Mouse (Mus musculus) embryonic facial prominence, embryonic 14.5 days (tissue): Measurements from ENCODE around the gene Ntrk3. TPM values are rescaled to one million over a fixed set of nuclear protein-coding genes. Genes with fewer than 3 reads are reported as not detected.

Experiments used
- ATAC-seq: fragments of 200-750 bp; cut with Nextera tagmentation; 2 replicates; pipeline ENCODE4 v1.8.0; 2017; ENCODE audit warnings: low read depth, moderate number of reproducible peaks, moderate TSS enrichment
- DNase-seq: peaks from one replicate; pipeline ENCODE4 v3.0.0-alpha.2; 2015; ENCODE audit warnings: low spot score
- H3K27ac ChIP-seq: fragments of 300-500 bp; sonication (generic); replicated peaks from 2 replicates; pipeline ENCODE4 v1.5.1; 2014; ENCODE audit warnings: low read depth, mild to moderate bottlenecking, low read length, moderate library complexity
- H3K27me3 ChIP-seq: fragments of 300-500 bp; sonication (generic); replicated peaks from 2 replicates; pipeline ENCODE4 v1.6.1; 2014; ENCODE audit warnings: low read length; ENCODE audit not compliant: control insufficient read depth, insufficient read depth
- H3K36me3 ChIP-seq: fragments of 300-500 bp; sonication (generic); 2 replicates; pipeline ENCODE4 v1.6.1; 2014; ENCODE audit warnings: low read length, mixed read lengths; ENCODE audit not compliant: control insufficient read depth, insufficient read depth
- H3K4me1 ChIP-seq: fragments of 300-500 bp; sonication (generic); 2 replicates; pipeline ENCODE4 v1.6.1; 2014; ENCODE audit warnings: antibody characterized with exemption, low read length; ENCODE audit not compliant: control insufficient read depth, insufficient read depth
- H3K4me2 ChIP-seq: fragments of 300-500 bp; sonication (generic); 2 replicates; pipeline ENCODE4 v1.6.1; 2014; ENCODE audit warnings: low read depth, mild to moderate bottlenecking, low read length, moderate library complexity, mixed read lengths
- H3K4me3 ChIP-seq: fragments of 300-500 bp; sonication (generic); 2 replicates; pipeline ENCODE4 v1.5.1; 2014; ENCODE audit warnings: low read depth, mild to moderate bottlenecking, low read length
- H3K9ac ChIP-seq: fragments of 300-500 bp; sonication (generic); 2 replicates; pipeline ENCODE4 v1.6.1; 2014; ENCODE audit warnings: low read depth, mild to moderate bottlenecking, low read length, moderate library complexity, mixed read lengths
- H3K9me3 ChIP-seq: fragments of 300-500 bp; sonication (generic); 2 replicates; pipeline ENCODE4 v1.6.1; 2016; ENCODE audit warnings: low read length; ENCODE audit not compliant: control insufficient read depth
- WGBS: fragments of 180-500 bp; shearing (Covaris S2); extraction: QIAGEN DNeasy Blood & Tissue Kit; methylation state at CpG from one replicate; pipeline ENCODE4 v1.1.7; 2014; 5-methylcytosine and 5-hydroxymethylcytosine counted together
- polyA plus RNA-seq: library from polyadenylated mRNA; unstranded; fragments of >200 nt; fragmentation: Nextera tagmentation; extraction: Ambion mirVana; gene quantifications from 2 replicates; pipeline ENCODE4 v1.2.1, GENCODE M21; 2014

The Ntrk3 gene
- polyA plus RNA-seq, 1 experiment from 2014 or later = 10.5 TPM

DNA sequence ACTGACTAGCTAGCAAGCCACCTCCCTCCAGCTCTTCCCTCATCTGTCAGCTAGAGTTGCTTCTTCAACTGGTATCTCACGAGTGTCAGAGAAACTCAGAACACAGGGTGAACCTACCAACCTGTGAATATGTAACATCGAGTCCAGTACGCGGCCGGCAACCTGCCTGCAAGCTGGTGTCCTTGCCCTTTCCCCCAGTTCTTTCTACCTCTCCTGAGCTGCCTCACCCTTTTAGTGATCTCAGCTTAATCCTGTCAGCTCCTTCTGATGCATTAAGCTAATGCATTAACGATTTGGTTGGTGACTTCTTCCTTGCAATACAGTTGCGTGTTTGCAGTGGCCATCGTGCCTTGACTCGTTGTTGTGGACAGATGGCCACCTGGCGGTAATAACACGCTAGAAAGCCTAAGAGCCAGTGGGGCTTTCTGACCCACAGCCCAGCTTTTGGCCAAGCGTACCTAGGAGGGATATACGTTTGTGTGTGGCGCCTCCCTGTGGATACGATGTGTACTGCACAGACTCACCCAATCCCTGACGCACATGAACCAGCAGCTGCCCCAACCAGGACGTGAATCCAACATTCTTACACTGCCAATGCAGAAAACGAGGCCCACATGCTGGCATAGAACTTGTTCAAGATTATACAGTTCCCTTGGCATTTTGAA lies 28.3 kb upstream of the Ntrk3 start:
- Histone ChIP-seq H3K4me1 (no peaks in the 10 kb centered on the region), H3K9me3 (no peaks in the 10 kb centered on the region), H3K36me3 (no peaks in the 10 kb centered on the region), H3K4me3 (no peak overlapping the region), H3K27ac (no peak overlapping the region), H3K27me3 (0 out of 2 replicates have a peak, but pooled peaks cover 3% of the 10 kb centered on the region), H3K9ac (no peak overlapping the region), H3K4me2 (no peak overlapping the region)
- ATAC-seq = peak; percentile 69; the same call in 1 of the 2 replicates
- peak; percentile 77 for DNase-seq
- WGBS = 26% methylated on average over 18 of the region's 18 CpGs

DNA sequence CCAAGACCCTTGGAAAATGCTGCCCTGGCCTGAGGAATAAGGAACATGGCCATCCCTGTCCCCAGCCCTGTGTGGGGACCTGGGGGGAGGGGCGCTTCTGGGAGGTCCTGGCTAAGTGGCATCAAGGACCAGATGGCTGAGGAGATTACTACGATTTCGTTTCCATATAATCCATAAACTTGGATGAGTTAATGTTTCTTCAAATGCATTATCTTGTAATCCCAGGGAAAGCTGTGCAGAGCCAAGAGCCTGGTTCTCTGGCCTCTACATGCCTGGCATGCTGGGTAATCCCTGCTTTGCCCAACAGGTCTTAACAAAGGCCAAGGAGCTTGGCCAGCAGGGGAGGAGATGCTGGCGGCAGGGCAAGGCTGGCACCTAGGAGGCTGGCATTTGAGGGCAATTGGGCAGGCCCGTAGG lies 27.4 kb upstream of the Ntrk3 start:
- WGBS = 72% methylated on average over 5 of the region's 5 CpGs
- no peak overlapping the region for H3K4me3 ChIP-seq
- H3K4me1 ChIP-seq = no peaks in the 10 kb centered on the region
- no peak for ATAC-seq
- no peak overlapping the region for H3K9ac ChIP-seq
- H3K4me2 ChIP-seq = no peak overlapping the region
- H3K27ac ChIP-seq = no peak overlapping the region
- no peaks in the 10 kb centered on the region for H3K36me3 ChIP-seq
- H3K9me3 ChIP-seq = no peaks in the 10 kb centered on the region
- no peak for DNase-seq
- 0 out of 2 replicates have a peak, but pooled peaks cover 3% of the 10 kb centered on the region for H3K27me3 ChIP-seq

DNA sequence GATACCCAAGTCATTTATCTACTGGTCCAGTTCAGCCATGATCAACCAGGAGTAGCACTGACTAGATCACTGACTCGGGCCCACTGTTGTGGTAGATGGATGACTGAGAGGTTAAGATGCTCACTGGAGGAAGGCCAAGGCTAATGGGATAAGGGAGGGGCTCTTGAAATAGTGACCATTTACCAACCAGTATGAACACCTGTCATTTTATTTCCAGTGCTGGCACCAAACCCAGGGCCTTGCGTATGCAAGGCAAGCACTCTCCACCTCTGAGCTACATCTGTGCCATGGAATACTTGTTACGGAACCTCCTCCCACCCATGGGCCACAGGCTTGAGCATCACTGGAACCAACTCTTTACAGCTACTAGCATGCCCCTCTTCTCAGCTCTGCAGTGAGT lies 26.0 kb upstream of the Ntrk3 start:
- Histone ChIP-seq H3K27ac (no peak overlapping the region), H3K9ac (no peak overlapping the region), H3K36me3 (no peaks in the 10 kb centered on the region), H3K4me2 (no peak overlapping the region), H3K9me3 (no peaks in the 10 kb centered on the region), H3K4me1 (no peaks in the 10 kb centered on the region), H3K4me3 (no peak overlapping the region), H3K27me3 (0 out of 2 replicates have a peak, but pooled peaks cover 3% of the 10 kb centered on the region)
- ATAC-seq (no peak), DNase-seq (no peak)
- WGBS = 85% methylated on average over 3 of the region's 3 CpGs

DNA sequence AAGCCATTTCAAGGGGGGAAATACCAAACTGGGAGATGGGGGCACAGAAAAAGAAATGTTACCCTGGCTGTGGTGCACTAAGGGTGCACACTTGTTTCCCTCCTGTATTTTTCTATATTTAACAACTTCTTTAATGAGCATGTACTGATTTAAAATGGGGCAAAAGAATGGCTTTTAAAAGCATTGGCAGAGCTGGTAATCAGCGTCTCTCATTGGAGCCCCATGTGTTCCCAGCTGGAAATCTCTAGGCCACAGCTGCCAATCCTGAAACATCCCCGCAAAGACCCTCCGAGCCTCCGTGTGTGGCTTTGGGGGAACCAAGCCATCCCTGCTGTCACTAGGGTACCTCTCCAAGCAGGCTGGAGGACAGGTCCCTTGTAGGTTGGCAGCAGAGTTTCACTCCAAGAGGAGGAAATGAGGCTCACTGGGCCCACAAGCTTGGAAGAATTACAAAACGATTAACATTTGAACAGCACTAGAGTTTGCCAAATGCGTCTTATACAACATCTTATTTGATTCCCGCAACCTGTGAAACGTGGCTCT lies 16.7 kb upstream of the Ntrk3 start:
- Histone ChIP-seq H3K4me1 (no peaks in the 10 kb centered on the region), H3K9ac (no peak overlapping the region), H3K4me3 (no peak overlapping the region), H3K36me3 (no peaks in the 10 kb centered on the region), H3K27ac (no peak overlapping the region), H3K9me3 (no peaks in the 10 kb centered on the region), H3K4me2 (no peak overlapping the region), H3K27me3 (no peaks in the 10 kb centered on the region)
- WGBS = 61% methylated on average over 8 of the region's 8 CpGs
- DNase-seq (no peak), ATAC-seq (no peak)

DNA sequence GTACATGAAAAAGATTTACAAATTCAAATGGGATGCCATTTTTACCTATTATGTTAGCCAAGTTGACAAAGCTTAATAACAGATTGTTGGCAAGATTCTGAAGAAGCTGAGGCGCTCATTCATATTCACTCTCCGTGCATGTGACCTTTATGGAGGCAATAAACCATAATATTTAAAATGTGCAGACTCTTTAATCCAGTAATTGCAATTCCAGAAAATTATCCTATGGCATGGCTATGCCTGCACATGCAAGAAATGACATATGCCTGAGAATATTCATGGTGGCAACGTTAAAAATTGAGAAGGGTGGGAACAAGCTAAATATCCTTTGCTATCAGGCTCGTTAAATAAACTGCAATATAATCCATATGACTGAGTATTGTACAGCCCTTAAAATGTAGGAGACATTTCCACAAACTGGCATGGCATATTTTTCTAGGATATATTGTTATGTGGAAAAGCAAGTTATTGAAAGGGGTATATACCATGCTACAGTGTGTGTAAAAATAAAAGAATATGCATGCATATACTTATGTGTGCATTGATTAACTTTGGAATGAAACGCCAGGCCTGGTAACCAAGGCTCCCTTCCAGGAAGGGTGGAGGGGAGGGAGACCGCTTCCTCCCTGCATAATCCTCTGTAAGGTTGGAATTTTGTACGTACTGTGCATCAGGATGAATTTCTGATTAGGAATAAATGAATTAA lies 16.1 kb upstream of the Ntrk3 start:
- Histone ChIP-seq H3K9me3 (no peaks in the 10 kb centered on the region), H3K4me1 (no peaks in the 10 kb centered on the region), H3K27me3 (no peaks in the 10 kb centered on the region), H3K36me3 (no peaks in the 10 kb centered on the region), H3K4me3 (no peak overlapping the region), H3K4me2 (no peak overlapping the region), H3K9ac (no peak overlapping the region), H3K27ac (no peak overlapping the region)
- no peak for ATAC-seq
- no peak for DNase-seq
- 77% methylated on average over 7 of the region's 7 CpGs for WGBS

DNA sequence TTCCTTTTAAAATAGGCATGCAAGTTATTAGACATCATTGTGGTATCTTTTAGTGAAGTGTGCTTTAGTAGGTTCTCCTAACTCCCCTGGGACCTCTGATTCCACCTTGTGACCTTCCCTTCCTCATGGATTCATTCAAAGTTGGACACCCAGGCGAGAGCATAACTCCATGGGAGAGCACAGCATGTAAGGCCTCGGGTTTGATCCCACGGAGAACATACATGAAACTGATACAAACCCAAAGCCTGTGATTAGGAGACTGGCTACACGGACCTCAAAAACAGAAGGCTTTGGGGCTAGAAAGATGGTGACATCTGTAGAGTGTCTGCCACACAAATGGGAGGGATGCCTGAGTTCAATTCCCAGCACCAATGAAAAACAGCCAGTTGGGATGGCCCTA lies 15.1 kb upstream of the Ntrk3 start:
- DNase-seq = no peak

DNA sequence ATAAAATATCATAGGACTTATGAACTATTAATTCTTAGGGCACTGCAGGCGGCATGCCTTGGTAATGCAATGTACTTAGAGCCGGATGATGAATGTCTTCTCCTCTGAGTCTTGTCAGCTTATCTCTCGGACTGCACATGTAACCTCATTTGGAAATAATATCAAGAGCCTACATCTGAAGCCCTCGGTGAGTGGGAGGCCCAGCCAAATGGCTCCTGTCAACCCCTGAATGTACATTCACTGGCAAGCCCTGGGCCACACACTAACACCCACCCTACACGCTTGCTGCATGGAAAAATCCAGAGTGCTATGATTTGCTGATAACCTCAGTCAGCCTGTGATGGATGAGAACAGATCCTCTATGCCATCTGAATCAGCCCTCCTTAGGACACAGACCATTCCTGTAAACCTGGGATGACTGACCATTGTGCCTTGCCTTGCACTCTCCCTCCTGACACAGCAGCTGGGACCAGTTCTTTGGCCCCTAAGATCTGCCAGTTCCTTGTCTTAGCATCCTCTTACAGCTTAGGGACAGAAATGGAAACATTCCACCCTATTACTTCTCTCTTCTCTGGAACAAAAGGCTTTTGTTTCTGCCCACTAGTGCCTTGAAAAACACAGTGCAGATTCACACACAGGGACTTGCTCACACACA lies 6.0 kb upstream of the Ntrk3 start:
- no peak for DNase-seq
- Histone ChIP-seq H3K9me3 (no peaks in the 10 kb centered on the region), H3K9ac (no peak overlapping the region), H3K4me2 (no peak overlapping the region), H3K27ac (no peak overlapping the region), H3K4me3 (no peak overlapping the region), H3K4me1 (no peaks in the 10 kb centered on the region), H3K27me3 (no peaks in the 10 kb centered on the region), H3K36me3 (no peaks in the 10 kb centered on the region)
- WGBS = 77% methylated on average over 5 of the region's 5 CpGs
- ATAC-seq = no peak

More for the DNA sequence above, 15.1 kb upstream of the Ntrk3 start:
- no peak overlapping the region for H3K9ac ChIP-seq
- no peak for ATAC-seq
- no peaks in the 10 kb centered on the region for H3K4me1 ChIP-seq
- no peaks in the 10 kb centered on the region for H3K9me3 ChIP-seq
- H3K4me3 ChIP-seq = no peak overlapping the region
- no peaks in the 10 kb centered on the region for H3K27me3 ChIP-seq
- H3K27ac ChIP-seq = no peak overlapping the region
- no peak overlapping the region for H3K4me2 ChIP-seq
- 81% methylated on average over 4 of the region's 4 CpGs for WGBS
- no peaks in the 10 kb centered on the region for H3K36me3 ChIP-seq

DNA sequence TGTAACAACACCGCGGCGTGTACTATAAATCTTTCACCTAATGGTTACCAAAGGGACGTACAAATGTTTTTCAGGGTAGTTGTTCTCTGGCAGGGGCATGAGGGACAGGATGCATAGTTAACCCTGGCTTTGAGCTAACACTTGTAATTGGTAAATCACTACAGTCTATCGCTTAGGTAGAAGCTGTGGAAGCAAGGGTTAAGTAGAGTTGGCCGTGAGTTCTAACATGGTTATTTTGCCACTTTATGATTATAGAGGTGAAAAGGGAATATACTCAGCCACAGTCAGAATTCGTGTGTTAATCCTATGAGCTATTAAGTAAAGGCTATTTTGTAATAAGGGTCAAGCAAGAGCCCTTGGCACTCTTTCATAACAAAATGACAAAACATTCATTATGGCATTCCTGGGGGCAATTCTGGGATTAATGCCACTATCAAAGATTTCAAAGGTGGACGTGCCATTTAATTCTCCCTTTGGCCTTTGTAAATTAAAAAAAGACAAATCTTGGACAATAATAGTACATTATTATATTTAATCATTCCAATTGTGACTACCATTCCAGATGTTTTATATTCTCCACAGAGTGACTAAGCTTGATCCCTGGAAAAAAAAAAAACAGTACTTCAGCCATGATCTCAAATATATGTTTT lies 1.7 kb upstream of the Ntrk3 start:
- Histone ChIP-seq H3K9ac (no peak overlapping the region), H3K9me3 (no peaks in the 10 kb centered on the region), H3K27ac (no peak overlapping the region), H3K27me3 (no peaks in the 10 kb centered on the region), H3K36me3 (no peaks in the 10 kb centered on the region), H3K4me2 (no peak overlapping the region), H3K4me1 (no peaks in the 10 kb centered on the region), H3K4me3 (no peak overlapping the region)
- DNase-seq = no peak
- whole genome bisulfite sequencing = 74% methylated on average over 8 of the region's 8 CpGs
- ATAC-seq = no peak
